8 mouse cellular contexts compared by ENCODE assay signal in genomic region chr6:88290129-88290766, GRCm38 (mm10).
DNase-seq lines count a peak whose midpoint lies in the region; ATAC-seq and TF ChIP-seq lines count a peak whose summit lies in the region.

No protein-coding gene starts in this region.

- peaks cover 3% of the 10 kb centered on the region; the same call in 1 of the 2 replicates for H3K36me3 ChIP-seq in liver, postnatal 0 days (replicated peaks; ENCODE audit: insufficient read depth, low read length)

- TF ChIP-seq EP300 in liver, postnatal 0 days (IDR thresholded peaks at IDR 0.05; ENCODE audit: low read depth) = no peak

- H3K4me1 ChIP-seq in liver, postnatal 0 days (ENCODE audit: insufficient read depth) = no peaks in the 10 kb centered on the region; the same call in 1 of the 2 replicates

- no peak overlapping the region for H3K4me2 ChIP-seq in liver, postnatal 0 days (ENCODE audit: low read depth, low read length)

- H3K9ac ChIP-seq in liver, postnatal 0 days (replicated peaks) = no peak overlapping the region

- no peak for ATAC-seq in liver, postnatal 0 days

- no peaks in the 10 kb centered on the region for H3K9me3 ChIP-seq in liver, postnatal 0 days (ENCODE audit: low read length)

- DNase-seq in adrenal gland, postnatal 14 days = peak; percentile 48
- DNase-seq in adrenal gland, postnatal 25 days = no peak
- peak; percentile 63 for DNase-seq in right cerebral cortex, adult 18-20 months
- no peak for DNase-seq in right cerebral cortex, postnatal 14 days
- DNase-seq in layer of hippocampus, postnatal 25 days (ENCODE audit: extremely low spot score in 1 of 2, low spot score in 1 of 2) = peak; percentile 9
- DNase-seq in thymus, postnatal 10 days (ENCODE audit: low spot score in 2 of 2) = no peak
- no peak for DNase-seq in urinary bladder, postnatal 10 days (ENCODE audit: low spot score)
- DNase-seq in liver, postnatal 0 days = no peak

- H3K4me3 ChIP-seq in liver, postnatal 0 days (ENCODE audit: low read depth, low read length) = no peak overlapping the region

- H3K27ac ChIP-seq in liver, postnatal 0 days (ENCODE audit: low read depth) = no peak overlapping the region

- 70% methylated on average over 6 of the region's 6 CpGs for WGBS in liver, postnatal 0 days (ENCODE audit: insufficient replicate concordance)

- TF ChIP-seq CTCF in liver, postnatal 0 days (IDR thresholded peaks at IDR 0.05; ENCODE audit: low read depth) = no peak

- H3K27me3 ChIP-seq in liver, postnatal 0 days (ENCODE audit: insufficient read depth, low read length) = no peaks in the 10 kb centered on the region

Comparison
In these comparisons a context has a peak if more than half of its experiments do, and no peak if none do; other contexts are left out.
1. DNase-seq: peak in adrenal gland, postnatal 14 days (single experiment), right cerebral cortex, adult 18-20 months (single experiment) and layer of hippocampus, postnatal 25 days (2 of 2); none in adrenal gland, postnatal 25 days (single experiment), right cerebral cortex, postnatal 14 days (single experiment), thymus, postnatal 10 days (0 of 2), urinary bladder, postnatal 10 days (single experiment) and liver, postnatal 0 days (single experiment).